Mouse (Mus musculus) layer of hippocampus, postnatal 25 days (tissue): ENCODE measurements at regions not wholly inside any gene's neighbourhood (a gene's known extent, or its start where the extent isn't known, plus 50 kb on each side); places are given as distances from the start of the nearest gene placed in this dataset.
A peak's percentile ranks its signal among the peaks of the same experiment; 100 is the strongest.

Source experiments
- DNase-seq, 2 experiments: peaks; one replicate each; pipeline ENCODE4 v3.0.0; 2022; ENCODE audit warnings: mixed read lengths in 2 of 2, low spot score in 1 of 2; ENCODE audit errors: extremely low spot score in 1 of 2

DNA sequence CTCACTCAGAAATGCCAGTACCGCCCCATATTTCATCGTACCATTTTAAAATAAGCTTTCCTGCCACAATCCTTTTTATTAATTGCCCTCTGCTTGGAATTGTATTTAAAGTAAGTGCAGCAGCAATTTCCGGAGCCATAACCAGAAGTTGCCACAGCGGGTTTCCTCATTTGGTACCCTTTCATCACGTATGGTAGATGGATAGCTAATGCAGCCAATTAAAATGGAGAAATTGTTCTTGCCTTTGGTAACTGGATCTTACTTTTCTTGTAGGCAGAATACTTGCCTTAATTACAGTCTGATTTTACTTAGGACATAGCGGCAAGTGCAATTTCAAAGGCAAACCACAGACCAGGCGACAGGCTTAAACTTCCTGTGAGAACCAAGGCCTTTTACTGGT is 961.8 kb downstream of the Robo2 start:
- no peak for DNase-seq

DNA sequence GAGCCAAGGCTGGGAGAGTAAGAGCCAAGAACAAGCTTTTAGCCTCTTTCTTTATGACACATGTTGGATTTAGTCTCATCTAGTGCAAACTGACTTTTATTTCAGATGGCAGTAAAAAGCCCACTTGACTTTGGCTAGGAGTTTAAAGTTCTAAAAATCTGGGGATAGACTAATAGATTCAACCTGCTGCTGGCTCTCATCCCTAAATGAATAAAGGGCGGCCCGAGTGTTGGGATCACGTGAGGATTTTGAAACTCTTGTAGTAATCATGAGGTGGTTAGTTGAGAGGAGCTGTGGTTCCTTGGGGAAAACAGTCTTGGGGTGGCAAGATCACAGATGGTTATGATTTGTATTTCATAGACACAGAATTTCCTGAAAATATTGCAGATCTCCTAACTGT is 975.9 kb downstream of the Robo2 start:
- no peak for DNase-seq

DNA sequence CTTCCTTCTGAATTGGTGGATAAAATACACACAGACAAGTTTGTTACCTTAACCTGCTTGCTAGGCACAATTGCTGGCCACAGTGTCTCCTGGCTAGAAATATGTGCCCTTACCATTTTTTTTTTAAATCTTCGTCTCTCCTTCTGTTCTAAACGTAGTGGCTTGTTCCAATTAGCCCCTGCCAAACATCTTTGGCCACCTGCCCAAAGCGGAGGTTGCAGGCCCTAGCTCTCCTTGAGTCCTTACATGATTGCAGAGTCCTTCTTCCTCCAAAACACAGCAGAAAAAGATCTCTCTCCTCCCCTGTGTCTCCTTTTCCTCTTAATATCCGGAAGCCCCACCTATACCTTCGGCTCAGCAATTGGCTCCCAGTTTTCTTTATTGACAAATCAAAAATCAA is 986.8 kb downstream of the Robo2 start:
- no peak for DNase-seq

DNA sequence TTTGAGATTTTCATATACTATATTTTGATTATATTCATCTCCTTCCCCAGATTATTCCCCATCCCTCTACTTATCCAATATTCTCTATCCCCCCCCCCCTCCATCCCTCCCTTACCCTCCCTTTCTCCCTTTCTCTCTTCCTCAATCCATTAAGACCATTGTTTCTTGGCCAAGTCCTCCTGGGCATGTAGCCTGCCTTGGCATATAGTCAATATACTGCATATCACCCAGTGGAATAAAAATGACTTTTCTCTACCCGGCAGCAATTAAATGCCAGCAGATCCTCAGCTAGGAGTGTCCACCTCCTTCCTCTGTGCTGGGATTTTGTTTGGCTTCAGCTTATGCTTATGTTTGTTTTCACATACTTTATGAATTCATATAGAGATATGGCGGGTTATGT is 987.3 kb downstream of the Robo2 start:
- DNase-seq: no peak

DNA sequence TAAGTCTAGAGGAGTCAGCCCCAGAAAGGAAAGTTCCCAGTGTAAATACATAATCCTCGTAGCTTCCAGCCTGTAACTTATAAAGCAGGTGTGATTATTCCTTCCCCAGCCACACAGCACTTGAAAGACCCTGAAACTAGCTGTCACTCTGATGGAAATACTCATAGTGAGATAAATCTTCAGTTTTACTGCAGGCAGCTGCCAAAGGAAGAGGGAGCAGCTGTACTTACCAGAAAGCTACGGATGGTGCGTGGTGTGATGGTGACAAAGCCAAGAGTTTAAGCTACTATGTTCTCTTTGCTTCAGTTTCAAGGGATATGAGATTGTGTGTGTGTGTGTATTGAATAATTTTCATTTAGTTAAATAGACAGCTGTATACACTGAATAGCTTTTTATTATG is 1007.1 kb downstream of the Robo2 start:
- peak in 1 of 2 experiments; percentile 4 for DNase-seq

DNA sequence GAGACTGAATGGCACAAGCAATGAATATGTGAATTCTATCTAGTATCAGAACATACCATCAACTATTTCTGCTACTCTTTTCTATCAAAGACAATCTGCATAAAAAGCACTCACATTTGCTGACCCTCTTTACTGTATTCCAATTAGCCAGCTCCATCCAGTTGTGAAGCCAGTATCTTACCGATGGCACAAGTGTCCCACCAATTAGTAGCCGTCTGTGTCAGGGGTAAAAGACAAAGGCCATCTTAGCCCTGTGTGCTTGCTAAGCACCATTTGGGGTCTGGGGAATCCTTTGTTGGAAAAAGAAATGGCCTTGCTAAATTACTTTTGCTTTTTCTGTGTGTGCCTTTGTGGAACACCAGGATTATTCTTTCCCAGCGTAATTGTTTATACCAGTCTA is 1007.5 kb downstream of the Robo2 start:
- no peak for DNase-seq

DNA sequence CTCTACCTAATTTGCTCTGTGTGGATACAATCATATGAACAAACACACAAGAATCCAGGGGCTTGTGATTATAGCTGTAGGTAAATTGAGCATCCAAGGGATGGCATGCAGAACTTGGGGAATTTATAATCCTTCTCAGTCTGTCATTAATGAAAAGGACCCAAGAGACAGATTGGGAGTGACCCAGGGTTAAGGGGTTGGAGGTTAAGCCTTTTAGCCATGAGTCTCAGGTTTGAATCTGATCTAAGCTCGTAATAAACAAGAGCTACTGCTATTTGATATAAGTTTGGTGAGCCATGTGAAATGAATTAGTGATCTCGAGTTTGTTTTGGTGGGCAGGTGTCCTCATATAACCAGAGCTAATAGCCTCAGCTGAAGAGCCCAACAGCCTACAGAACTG is 1032.6 kb downstream of the Robo2 start:
- DNase-seq: no peak

DNA sequence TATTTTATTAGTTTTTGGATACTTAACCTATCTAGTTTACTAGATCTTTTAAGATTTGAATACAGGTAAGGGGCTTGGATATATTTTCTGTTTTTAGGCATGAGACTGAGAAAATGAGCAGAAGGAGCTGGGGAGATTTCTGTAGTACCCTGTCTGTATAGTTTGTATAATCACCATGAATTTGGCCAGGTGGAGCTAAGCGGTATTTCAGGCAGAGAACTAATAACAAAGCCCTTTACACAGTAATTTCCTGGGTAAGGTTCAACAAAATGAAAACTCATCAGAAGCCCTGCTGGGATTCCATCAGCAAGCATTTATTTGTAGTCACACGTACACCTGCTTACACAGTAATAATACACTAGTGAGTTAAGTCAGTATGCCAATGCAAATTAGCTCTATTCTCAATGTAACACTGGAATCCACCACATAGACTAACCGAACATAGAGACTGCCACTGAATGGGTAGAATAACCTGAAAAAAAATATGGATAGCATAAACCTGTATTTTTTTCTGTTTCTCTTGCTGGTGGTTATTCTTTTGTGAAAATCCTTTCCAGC is 1036.9 kb downstream of the Robo2 start:
- no peak for DNase-seq

DNA sequence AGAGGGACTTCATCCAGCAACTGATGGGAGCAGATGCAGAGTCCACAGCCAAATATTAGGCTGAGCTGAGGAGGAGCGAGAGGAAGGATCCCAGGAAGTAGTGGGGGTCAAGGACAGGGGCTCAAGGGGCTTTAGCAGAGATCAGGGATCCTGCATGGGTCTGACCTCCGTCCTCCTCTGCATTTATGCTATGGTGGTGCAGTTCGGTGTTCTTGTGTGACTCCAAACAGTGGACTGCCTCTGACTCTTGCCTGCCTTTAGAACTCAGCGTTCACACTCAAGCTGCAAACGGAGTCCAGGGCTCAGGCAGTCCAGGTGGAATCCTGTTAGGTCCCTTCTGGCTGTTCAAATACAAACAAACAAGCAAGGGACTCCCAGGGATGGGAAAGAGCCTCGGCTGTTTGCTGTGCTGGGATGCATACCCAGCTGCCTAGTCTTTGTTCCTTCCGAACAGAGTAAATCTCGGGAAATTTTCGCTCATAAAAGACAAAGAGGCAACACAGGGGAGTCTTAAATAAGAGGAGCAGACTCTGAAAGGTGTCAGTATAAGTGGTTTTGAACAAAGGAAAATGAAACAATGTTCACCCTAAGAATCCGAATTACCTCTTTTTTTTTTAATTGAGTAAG is 1042.9 kb downstream of the Robo2 start:
- DNase-seq: no peak

DNA sequence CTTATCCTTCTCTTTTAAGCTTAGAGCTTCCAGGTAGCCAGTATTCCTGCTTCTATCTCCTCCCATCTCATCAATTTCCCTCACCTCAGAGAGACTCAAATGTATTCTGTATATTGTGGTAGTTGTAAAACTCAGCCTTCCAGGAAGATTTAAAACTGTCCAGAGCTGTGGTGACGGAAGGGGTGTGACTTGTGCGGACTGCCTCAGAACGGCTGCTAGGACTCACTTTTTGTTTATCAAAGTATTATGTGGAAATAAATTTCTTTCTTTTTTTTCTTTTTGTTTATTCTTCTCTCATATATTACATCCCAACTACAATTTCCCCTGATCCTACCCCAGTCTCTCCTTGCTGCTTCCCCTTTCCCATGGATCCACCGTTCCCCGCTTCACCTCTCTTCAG is 1043.7 kb downstream of the Robo2 start:
- DNase-seq: no peak

DNA sequence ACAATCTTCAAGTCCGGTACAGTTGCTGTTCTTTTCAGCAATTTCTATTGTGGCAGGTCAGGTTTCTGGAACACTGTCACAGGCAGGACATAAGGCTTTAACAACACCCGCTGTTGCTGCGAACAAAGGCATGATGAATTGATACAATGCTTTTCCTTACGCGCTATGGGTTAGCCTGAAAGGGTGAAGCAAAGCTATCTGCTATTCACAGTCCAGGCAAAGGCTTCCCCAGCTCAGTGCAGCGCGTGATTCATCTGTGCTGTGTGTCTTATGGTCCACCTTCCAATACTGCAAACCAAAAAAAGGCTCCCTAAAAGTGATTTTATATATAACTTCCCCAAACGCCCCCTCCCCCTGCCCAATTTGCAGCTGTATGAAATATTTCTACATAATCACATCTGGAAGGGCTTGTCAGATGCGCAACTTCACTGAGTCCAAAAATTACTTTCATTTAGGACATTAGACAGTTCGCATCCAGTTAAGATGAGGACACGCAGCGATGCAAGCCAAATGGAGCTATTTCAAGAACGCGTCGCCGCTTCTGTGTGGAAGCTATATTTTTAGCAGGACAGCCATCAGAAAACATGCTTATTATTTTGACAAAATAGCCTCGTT is 1044.3 kb downstream of the Robo2 start:
- DNase-seq: no peak

DNA sequence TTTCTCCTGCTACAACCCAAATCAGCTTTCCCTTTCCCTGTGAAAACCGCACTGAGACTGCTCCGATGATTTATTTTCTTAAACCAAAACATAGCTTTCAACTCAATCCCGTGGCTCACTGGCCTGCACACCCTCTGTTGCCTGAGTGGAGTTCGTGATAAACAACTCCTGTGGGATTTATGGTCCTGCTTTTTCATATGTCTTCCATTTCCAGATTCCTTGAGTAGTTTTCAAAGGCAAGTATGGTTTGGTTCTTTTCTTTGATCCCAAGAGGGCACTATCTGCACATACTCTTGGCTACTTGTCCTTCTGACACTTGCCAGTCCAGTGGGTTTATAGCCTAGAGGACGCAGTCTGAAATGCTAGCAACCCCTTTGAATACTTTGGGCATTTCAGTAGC is 1042.6 kb downstream of the Robo1 start:
- no peak for DNase-seq

DNA sequence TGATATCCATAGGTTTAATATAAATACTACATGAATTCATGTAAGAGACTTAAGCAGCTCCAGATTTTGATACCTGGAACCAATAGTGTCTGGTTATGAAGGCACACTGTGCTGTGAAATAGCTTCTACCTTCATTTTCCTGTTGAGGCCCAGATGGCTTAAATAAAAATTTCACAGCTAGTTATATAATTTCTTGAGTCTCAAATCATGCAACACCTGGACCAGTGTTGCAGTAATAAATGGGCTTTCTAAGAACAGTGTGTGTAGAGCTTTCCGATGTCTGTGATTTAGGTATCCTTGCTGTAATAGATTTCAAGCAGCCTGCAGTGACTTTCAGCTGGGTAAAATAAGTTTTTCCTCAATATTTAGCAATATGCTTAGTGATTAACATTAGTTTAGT is 1035.8 kb downstream of the Robo1 start:
- no peak for DNase-seq

DNA sequence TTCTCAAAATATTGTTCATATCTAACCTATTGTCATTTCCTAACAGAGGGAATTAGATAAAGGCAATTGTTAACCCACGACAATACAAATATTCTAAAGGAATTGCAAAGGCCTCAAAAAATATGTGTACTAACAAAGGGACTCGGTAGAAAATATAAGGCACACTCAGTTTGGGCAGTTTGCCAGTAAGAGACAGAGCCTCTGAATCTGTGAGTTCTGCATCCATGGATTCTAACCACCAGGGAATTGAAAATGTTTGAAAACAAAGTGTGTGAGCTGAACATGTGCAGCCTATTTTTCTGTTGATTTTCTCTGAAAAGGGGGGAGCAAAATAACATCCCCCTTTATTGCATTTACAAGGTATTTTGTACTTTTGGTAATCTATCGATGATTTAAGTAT is 1035.4 kb downstream of the Robo1 start:
- no peak for DNase-seq

DNA sequence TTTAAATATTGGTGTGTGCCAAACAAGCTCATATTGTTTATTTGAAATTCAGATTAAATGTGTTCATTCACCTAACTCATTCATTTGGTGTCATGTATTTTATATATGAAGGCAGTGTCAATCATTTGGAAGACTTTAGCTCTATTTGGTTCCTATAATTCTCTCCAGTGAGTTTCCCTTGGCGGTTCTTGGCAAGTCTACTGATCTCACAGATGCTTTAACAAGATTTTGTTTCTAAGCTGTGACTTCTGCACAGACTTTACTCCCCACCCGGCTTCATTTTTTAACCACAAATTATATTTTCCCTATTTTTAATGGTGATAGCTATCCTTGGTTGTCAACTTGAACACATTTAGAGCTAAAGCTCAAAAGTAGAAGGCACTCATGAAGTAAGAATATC is 1009.5 kb downstream of the Robo1 start:
- no peak for DNase-seq

DNA sequence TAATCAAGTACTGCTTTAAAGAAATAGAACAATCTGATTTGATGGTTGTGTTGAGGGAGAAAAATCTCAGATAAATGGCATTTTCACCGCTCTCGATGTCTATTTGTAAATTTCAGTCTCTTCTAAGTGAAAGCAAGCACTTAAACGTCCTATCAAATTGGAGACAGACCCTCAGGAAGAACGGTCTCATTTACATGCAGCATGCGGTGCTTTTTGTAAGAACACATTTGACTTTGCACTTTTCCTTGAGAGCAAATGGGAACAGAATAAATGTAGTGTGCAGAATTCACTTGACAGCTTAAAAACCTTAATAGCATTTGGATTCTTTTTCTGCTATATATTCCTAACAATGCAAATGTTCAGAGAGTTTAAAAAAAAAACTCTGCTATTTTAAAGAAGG is 1002.0 kb downstream of the Robo1 start:
- no peak for DNase-seq

DNA sequence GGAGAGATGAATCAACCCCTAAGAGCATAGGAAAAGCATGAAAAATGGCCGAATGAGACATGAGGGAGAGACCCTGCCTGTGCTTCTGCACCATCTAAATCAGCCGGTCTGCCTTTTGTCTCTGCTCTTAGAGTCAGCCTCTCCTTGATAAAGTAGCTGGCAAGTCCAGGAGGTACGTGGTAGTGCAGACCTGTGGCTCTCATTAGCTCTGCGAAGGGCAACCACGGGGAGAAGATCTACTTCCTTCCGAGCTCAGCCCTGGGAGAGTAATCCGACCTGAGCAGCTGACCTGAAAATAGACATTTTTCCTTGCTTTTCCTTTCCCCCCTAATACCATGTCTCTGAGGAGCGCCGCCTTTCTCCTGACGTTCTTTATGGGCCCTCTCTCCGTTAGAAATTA is 971.8 kb downstream of the Robo1 start:
- no peak for DNase-seq

DNA sequence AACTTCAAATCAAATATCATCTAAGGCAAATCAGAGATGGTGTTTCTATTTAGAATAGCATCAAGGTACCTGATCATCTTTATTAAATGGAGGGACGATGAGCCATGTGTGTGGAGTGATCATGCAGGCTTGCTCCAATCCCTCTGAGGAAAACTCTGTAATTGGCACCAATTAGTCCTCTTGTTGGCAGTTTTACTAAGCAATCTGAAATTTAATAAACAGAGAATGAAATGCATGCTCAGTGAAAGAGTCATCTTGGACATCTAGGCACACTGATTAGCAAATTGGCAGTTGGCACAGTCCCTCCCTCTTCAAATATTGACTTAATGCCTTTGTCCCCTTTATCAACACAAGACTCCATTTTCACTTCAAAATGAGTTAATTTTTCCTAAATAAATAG is 951.6 kb downstream of the Robo1 start:
- no peak for DNase-seq

DNA sequence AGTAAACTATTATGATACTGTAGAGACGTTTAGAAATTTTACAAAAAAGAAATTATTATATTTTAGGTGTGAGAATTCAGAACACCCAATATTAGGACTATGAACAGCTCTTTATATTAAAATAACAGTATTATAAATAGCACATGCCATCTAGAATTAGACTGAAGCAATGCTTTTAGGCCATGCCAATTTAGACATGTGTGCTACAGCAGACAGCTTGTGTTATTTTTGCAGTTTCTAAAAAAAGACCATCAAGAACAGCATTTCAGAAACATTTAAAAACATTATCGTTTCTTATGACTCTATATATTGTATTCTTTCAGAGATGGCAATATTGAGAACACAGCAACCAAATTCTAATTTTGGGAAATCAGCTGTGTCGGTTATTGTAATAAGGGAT is 951.2 kb downstream of the Robo1 start:
- DNase-seq: no peak

DNA sequence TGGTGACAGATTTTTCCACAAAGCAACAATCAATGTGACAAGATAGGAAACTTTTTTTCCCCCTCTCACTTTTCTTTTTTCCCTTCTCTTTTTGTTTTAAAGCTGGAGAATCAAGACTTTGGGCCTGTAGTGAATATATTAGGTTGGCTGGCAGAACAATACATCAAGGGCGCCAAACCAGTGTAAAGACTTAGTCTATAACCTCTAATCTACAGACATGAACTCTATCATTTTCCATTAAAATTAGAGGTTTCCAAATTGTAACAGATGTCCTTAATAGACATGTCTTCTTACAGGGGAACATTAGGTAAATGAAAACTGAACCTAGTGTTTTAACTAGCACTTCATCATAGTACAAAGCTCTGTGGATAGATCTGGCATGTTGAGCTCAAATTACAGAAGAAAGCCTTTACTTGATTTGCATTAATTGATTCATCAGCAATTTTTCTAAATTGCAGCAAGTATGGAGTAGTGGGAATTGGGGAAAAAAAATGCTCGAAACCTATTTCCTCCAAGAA is 937.0 kb downstream of the Robo1 start:
- DNase-seq: no peak

DNA sequence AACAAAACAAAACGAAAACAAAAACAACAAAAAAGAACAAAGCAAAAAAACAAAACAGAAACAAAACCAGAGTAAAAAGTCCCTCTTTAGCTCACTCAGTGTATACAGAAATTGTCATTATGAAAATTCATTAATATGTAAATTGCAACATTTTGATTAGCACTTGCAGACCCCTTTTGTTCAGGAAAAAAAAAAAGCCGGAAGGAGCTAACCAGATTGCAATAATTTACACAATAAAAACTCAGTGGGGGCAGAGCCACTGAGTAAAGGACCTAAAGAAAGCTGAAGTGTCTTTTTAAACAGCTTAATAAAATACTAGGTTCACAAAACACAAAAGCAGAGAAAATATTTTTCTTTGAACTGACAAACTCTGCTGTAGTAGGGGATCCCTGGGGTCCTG is 922.5 kb downstream of the Robo1 start:
- no peak for DNase-seq

DNA sequence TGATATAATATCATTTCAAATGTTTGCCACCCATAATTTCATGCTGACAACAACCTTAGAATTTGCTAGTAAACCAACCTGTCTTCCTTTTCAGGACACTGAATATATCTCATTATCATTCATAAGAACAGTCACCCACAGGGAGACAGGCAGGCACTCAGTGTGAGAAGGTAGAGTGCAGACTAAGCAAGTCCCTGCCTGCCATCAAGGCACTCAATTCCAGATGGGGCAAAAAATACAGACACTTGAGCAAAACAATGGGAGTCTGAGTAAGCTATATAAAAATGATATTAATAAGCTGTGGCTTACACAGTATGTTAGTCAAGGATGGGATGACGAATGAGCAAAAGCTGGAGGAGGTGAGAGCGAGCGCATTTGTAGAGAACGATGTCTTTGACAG is 909.4 kb downstream of the Robo1 start:
- DNase-seq: no peak
